Comparison of ENCODE assay signal across 22 mouse cellular contexts in genomic region chr11:90214246-90214645, GRCm38 (mm10). TPM values are rescaled to one million over a fixed set of nuclear protein-coding genes. Genes with fewer than 3 reads are reported as not detected.
A peak's percentile ranks its signal among the peaks of the same experiment; 100 is the strongest.
DNase-seq lines count a peak whose midpoint lies in the region; ATAC-seq and TF ChIP-seq lines count a peak whose summit lies in the region.
"Had no signal": no experiment of that assay in that cellular context is flagged by ENCODE, and none has a peak within 500 bp of the region (broad histone marks: within the 10 kb centered on the region; RNA-seq: fewer than 3 reads in every experiment).

No protein-coding gene starts in this region.

- no peak overlapping the region for H3K4me3 ChIP-seq in ES-E14 (ENCODE audit: insufficient read depth in 1 of 2, low read depth in 1 of 2, low read length in 2 of 2, poor library complexity in 1 of 2, severe bottlenecking in 1 of 2)
- no peak overlapping the region for H3K4me3 ChIP-seq in hindbrain, embryonic 12.5 days
- H3K4me3 ChIP-seq in forebrain, postnatal 0 days (ENCODE audit: low read depth, low read length), result no peak overlapping the region
- H3K4me3 ChIP-seq: embryonic facial prominence, embryonic 13.5 days; embryonic facial prominence, embryonic 15.5 days; erythroblast, embryonic 14.5 days; forebrain, embryonic 10.5 days; forebrain, embryonic 12.5 days had no signal

- no peaks in the 10 kb centered on the region for H3K36me3 ChIP-seq in ES-E14 (ENCODE audit: control insufficient read depth, insufficient read depth, low read length, poor library complexity, severe bottlenecking)
- H3K36me3 ChIP-seq in hindbrain, embryonic 12.5 days, result no peaks in the 10 kb centered on the region
- no peaks in the 10 kb centered on the region for H3K36me3 ChIP-seq in forebrain, postnatal 0 days (ENCODE audit: insufficient read depth)
- H3K36me3 ChIP-seq: embryonic facial prominence, embryonic 13.5 days; embryonic facial prominence, embryonic 15.5 days; forebrain, embryonic 10.5 days; forebrain, embryonic 12.5 days had no signal

- no peak overlapping the region for H3K4me2 ChIP-seq in hindbrain, embryonic 12.5 days (replicated peaks)
- H3K4me2 ChIP-seq in forebrain, postnatal 0 days (ENCODE audit: low read depth), result no peak overlapping the region
- H3K4me2 ChIP-seq: embryonic facial prominence, embryonic 13.5 days; embryonic facial prominence, embryonic 15.5 days; forebrain, embryonic 12.5 days had no signal

- DNase-seq in ES-E14 (ENCODE audit: low read depth, low spot score), result peak; percentile 48
- peak; percentile 82 for DNase-seq in ZHBTc4 (ENCODE audit: low read depth, low spot score)
- DNase-seq in retina, postnatal 1 day, result peak; percentile 53
- DNase-seq in right cerebral cortex, adult 18-20 months, result no peak
- DNase-seq in forebrain, postnatal 0 days, result no peak
- DNase-seq: adrenal gland, adult 2 months; adrenal gland, postnatal 10 days; adrenal gland, postnatal 25 days; cerebellum, adult 11-12 months; cerebellum, adult 2 months; cerebellum, adult 9-10 months; cerebellum, postnatal 14 days; cerebellum, postnatal 36 days; embryo, embryonic 11 days had no signal

- no peak overlapping the region for H3K9ac ChIP-seq in ES-E14 (ENCODE audit: insufficient read depth, low read depth, low read length, poor library complexity, severe bottlenecking)
- no peak overlapping the region for H3K9ac ChIP-seq in hindbrain, embryonic 12.5 days
- no peak overlapping the region for H3K9ac ChIP-seq in forebrain, postnatal 0 days
- H3K9ac ChIP-seq: embryonic facial prominence, embryonic 13.5 days; embryonic facial prominence, embryonic 15.5 days; forebrain, embryonic 12.5 days had no signal

- no peaks in the 10 kb centered on the region for H3K9me3 ChIP-seq in ES-E14 (ENCODE audit: control insufficient read depth, insufficient read depth, low read depth, low read length)
- H3K9me3 ChIP-seq in hindbrain, embryonic 12.5 days (replicated peaks), result no peaks in the 10 kb centered on the region
- H3K9me3 ChIP-seq in forebrain, postnatal 0 days (ENCODE audit: low read length), result no peaks in the 10 kb centered on the region
- H3K9me3 ChIP-seq: embryonic facial prominence, embryonic 13.5 days; embryonic facial prominence, embryonic 15.5 days; forebrain, embryonic 10.5 days; forebrain, embryonic 12.5 days had no signal

- ATAC-seq in hindbrain, embryonic 12.5 days (ENCODE audit: low FRiP score), result no peak
- ATAC-seq in forebrain, postnatal 0 days, result no peak
- ATAC-seq: forebrain, embryonic 14.5 days; forebrain, embryonic 16.5 days had no signal

- H3K27ac ChIP-seq in ES-E14 (ENCODE audit: insufficient read depth, low read depth, low read length, poor library complexity, severe bottlenecking), result no peak overlapping the region
- H3K27ac ChIP-seq in hindbrain, embryonic 12.5 days, result no peak overlapping the region
- H3K27ac ChIP-seq in forebrain, postnatal 0 days (ENCODE audit: low read depth, low read length), result no peak overlapping the region
- H3K27ac ChIP-seq: embryonic facial prominence, embryonic 13.5 days; embryonic facial prominence, embryonic 15.5 days; forebrain, embryonic 10.5 days; forebrain, embryonic 12.5 days had no signal

- peaks cover 0 to 2% of the 10 kb centered on the region in 2 experiments; a peak in 2 of 4 replicates for H3K4me1 ChIP-seq in ES-E14 (ENCODE audit: control insufficient read depth in 2 of 2, insufficient read depth in 2 of 2, low read length in 2 of 2, poor library complexity in 1 of 2)
- no peaks in the 10 kb centered on the region for H3K4me1 ChIP-seq in hindbrain, embryonic 12.5 days
- H3K4me1 ChIP-seq in forebrain, postnatal 0 days (ENCODE audit: insufficient read depth), result no peaks in the 10 kb centered on the region
- H3K4me1 ChIP-seq: embryonic facial prominence, embryonic 13.5 days; embryonic facial prominence, embryonic 15.5 days; forebrain, embryonic 10.5 days; forebrain, embryonic 12.5 days had no signal

- WGBS in hindbrain, embryonic 12.5 days, result 41% methylated on average over 7 of the region's 7 CpGs
- WGBS in forebrain, postnatal 0 days, result 59% methylated on average over 7 of the region's 7 CpGs

- in situ Hi-C loops in ES-E14 (cut with MboI; ENCODE audit: low sequenced_read_pairs in 2 of 2, unreplicated experiment in 2 of 2), result no loop called here

- TF ChIP-seq CTCF in forebrain, postnatal 0 days (IDR thresholded peaks at IDR 0.05; ENCODE audit: low read depth), result no peak

- H3K27me3 ChIP-seq in hindbrain, embryonic 12.5 days, result no peaks in the 10 kb centered on the region
- H3K27me3 ChIP-seq in forebrain, postnatal 0 days (ENCODE audit: insufficient read depth, low read length), result no peaks in the 10 kb centered on the region
- H3K27me3 ChIP-seq: embryonic facial prominence, embryonic 13.5 days; embryonic facial prominence, embryonic 15.5 days; forebrain, embryonic 12.5 days had no signal

TF ChIP-seq in ES-E14, 5 proteins besides CTCF, POLR2A, EP300 and RAD21:
- TF ChIP-seq ZNF384 (IDR thresholded peaks at IDR 0.05; ENCODE audit: low read depth, low read length), result no peak
- no peak for TF ChIP-seq HCFC1 (IDR thresholded peaks at IDR 0.05; ENCODE audit: borderline replicate concordance, insufficient read depth, low read length)
- no peak for TF ChIP-seq ZC3H11A (IDR thresholded peaks at IDR 0.05; ENCODE audit: borderline replicate concordance, low read depth, low read length)
- TF ChIP-seq CHD2 (IDR thresholded peaks at IDR 0.05; ENCODE audit: low read depth, low read length), result no peak
- no peak for TF ChIP-seq MAFK (IDR thresholded peaks at IDR 0.05; ENCODE audit: insufficient read depth, low read depth, low read length)

RNA-seq across cellular contexts. Expression of gene Gm45716, which starts 26.8 kb away (rescaled TPM):
- 0.21 and 1.3 TPM in 2 replicates for total RNA-seq in ES-E14 (2012; rRNA removed)
- polyA plus RNA-seq in hindbrain, embryonic 12.5 days (2016; fragmentation: Nextera tagmentation; extraction: Ambion mirVana), result 20.5 and 22.0 TPM in 2 replicates
- 12.0 and 14.5 TPM in 2 replicates for total RNA-seq in forebrain, postnatal 0 days (2014; rRNA removed)
- 24.7 and 32.7 TPM in 2 replicates for polyA plus RNA-seq in forebrain, postnatal 0 days (2015; fragmentation: Nextera tagmentation; extraction: Ambion mirVana)

RNA-seq across cellular contexts. Expression of gene Mmd, which starts 35.0 kb away (rescaled TPM):
- total RNA-seq in ES-E14 (2012; rRNA removed), result 4.8 and 15.5 TPM in 2 replicates
- polyA plus RNA-seq in hindbrain, embryonic 12.5 days (2016; fragmentation: Nextera tagmentation; extraction: Ambion mirVana), result 76.7 and 76.8 TPM in 2 replicates
- total RNA-seq in forebrain, postnatal 0 days (2014; rRNA removed), result 151 and 161 TPM in 2 replicates
- polyA plus RNA-seq in forebrain, postnatal 0 days (2015; fragmentation: Nextera tagmentation; extraction: Ambion mirVana), result 105 and 119 TPM in 2 replicates

Comparison
In these comparisons a context has a peak if more than half of its experiments do, and no peak if none do; other contexts are left out.
1. DNase-seq: peak in ES-E14 (single experiment), ZHBTc4 (single experiment) and retina, postnatal 1 day (single experiment); none in right cerebral cortex, adult 18-20 months (single experiment) and forebrain, postnatal 0 days (single experiment).